Mouse (Mus musculus) CD4-positive, CD25-positive, alpha-beta regulatory T cell, adult 4 months (primary cell): ENCODE data around the gene Hdac4. TPM values are rescaled to one million over a fixed set of nuclear protein-coding genes. Genes with fewer than 3 reads are reported as not detected.
A peak's percentile ranks its signal among the peaks of the same experiment; 100 is the strongest.

Experiments used
- ATAC-seq: one replicate; pipeline ENCODE4 v1.8.0; 2017
- polyA plus RNA-seq, 2 experiments: library from polyadenylated mRNA; unstranded; fragments of 100-300 nt; shearing (Covaris generic); gene quantifications; one replicate each; pipeline ENCODE4 v1.2.1; 2017

Gene Hdac4
- polyA plus RNA-seq, 2 experiments from 2014 or later: 61.6 to 72.5 TPM

DNA sequence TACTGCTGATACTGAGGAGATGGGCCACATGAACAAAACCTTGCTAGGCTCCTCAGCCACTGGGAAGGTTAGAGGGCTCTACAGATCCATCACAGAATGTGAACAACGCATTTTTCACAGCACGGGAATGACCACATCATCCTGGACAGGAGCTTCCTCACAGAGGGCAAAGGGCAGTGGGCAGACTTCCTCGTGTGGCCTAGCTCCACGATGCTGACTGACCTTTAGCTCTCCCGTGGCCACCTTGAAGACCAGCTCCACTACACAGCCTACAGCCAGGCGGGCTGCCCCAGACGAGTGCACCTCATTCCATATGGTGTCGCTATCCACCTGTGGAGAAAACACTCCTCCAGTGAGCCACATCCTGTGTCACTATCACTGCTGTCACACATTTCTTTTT, 234.3 kb downstream of the Hdac4 start:
- no peak for ATAC-seq

DNA sequence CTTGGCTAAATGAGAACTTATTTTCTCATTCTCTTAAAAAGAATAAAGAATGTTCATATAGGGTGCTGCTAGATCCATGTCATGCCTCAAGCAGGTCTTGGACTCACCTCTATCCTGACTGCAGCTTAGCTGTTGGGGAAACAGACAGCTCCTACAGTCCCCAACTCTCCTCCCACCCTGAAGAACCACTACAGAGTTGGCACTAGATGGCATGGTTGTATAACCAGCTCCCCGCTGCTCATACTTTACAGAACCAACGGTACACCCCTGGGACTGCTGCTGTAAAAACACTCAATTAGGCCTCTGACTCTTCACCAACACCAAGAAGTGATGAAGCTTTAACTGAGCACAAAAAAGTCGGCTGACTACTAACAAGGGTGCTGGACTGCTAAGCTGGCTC, 235.6 kb downstream of the Hdac4 start:
- ATAC-seq: no peak

DNA sequence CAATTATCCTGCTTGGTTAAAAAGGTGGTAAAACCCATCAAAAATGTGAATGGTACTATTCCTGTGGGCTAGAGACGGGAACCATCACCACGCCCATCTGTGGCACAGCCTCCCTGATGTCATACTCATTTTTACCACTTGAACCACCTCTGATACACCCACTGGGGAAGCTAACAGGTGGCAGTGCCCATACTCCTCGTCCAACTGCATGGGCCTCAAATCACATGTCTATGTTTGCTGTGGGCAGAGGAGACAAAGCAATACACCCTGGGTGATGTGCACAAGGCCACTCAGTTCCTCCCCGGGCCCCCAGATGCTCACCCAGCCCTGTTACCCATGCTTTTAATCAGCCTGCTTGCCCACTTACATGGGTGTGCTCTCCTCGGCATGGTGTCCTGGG, 236.5 kb downstream of the Hdac4 start:
- ATAC-seq: no peak

DNA sequence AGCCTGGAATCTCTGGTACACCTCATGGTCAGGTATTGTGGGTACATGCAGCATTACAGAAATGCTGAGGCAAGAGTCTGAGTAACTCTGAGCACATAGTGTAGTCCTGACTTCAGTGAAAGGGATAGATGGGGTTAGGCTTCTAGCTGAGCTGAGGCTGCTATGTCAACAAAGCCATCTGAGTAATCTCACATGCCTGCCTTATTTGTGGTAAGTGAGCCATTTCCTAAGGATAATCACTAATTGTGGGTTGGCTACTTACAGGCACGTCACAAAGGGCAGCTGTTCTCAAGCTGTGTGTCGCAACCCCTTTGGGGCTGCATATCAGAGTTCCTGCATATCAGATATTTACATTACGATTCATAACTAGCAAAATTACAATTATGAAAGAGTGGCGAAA, 239.3 kb downstream of the Hdac4 start:
- no peak for ATAC-seq

DNA sequence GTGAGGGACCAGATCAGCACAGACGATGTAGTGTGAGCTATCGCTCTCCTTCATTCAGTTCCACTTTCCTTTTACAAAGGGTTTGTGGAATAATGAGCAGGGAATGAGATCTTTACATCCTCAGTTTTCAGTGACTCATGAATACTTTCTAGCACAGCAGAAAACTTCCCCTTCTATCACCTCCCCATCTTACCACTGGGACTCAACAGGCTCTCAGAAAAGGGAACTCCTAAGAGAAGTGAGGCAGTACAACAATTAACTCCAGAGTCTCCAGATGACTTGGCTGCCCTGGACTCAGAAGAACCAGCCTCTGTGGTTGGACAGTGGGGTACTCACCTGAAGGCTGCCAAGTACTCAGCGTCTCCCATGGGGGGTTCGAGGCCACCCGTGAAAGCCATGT, 240.5 kb downstream of the Hdac4 start:
- ATAC-seq: no peak

DNA sequence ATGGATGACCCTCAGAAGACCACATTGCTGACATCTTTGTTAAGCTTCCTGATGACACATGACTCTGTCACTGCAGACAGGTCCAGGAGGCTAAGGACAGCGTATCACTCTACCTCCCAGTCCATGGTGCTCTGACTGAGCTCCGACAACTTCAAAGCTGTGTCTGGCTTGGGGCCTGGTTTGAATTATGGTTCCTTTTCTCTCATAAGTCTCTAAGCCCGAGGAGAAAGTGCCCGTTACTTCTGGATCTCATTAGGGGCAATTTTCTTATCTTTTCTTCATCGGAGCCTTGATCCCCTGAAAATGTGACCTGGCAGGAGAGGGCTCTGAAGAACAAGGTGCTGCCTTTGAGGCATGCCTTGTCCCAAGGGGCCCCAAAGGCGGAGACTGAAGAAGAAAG, 242.6 kb downstream of the Hdac4 start:
- ATAC-seq: no peak

DNA sequence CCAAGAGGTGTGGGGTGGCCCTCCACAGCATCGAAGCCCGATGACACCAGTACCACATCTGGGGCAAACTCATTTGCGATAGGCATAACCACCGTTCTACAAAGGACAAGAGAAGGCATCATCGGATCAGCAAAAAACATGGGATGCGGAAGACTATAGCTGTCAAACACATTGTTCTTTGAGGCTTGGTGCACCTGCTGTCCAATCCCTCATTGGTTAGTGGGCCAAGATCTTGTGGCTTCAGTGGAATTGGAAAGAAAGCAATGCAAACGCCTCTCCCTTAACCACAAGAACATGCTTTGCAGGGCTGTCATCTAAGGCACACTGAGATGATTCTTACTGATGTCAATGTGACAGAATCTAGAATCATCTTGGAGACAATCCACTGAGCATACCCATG, 248.1 kb downstream of the Hdac4 start:
- ATAC-seq: no peak

DNA sequence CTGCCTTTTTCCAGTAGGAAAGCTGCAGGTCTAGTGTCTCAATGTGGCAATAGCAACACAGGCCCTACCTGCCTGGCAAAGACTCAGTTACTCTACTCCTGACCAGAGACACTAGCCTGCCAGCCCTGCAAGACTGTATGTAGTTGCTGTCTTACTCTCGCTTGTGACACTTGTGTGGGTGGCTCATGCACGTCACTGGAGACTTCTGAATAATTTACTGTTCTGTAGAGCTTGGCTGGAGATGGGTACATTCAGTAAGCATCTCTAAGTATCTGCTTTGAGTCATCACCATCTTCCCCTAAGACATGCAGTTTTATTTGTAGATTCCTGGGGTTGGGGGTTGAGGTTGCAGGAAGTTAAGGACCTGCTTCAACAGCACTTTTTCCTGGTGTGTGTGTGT, 252.9 kb downstream of the Hdac4 start:
- peak; percentile 77 for ATAC-seq

DNA sequence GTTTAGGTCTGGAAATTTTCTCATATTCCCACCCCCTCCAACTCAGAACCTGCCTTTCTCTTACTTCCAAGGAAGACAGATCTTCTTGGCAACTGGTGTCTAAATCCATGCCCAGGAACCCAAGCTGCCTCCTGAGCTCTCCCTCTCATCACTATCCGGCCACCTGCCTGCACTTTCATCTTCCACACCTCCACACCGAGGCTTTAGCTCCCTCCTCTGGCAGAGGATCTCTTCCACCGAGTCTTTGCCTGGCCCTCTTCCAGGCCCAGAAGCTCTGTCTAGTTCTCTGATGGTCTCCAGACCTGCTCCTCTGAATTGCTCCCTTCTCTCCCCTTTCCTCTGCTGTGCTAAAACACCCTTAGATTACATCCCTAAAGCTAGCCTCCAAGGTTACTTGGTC, 253.5 kb downstream of the Hdac4 start:
- ATAC-seq: no peak

DNA sequence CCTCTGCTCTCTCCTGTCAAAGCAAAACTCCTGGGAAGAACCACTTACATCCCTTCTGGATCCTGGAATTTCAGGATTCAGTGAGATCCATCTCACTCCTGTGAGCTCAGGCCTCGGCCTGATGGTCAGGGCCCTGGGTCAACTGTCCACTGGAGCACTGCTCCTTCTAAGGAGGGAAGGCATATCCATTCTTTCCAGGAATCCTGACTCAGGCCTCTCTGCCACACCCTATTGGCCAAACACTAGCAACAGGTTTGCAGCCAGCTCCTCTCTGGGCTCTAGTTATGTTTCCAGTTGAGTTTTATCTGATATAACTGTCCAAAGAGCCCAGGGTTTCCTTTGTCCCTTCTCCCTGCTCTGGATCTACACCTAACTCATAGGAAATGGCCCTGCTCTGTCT, 254.4 kb downstream of the Hdac4 start:
- ATAC-seq: no peak

DNA sequence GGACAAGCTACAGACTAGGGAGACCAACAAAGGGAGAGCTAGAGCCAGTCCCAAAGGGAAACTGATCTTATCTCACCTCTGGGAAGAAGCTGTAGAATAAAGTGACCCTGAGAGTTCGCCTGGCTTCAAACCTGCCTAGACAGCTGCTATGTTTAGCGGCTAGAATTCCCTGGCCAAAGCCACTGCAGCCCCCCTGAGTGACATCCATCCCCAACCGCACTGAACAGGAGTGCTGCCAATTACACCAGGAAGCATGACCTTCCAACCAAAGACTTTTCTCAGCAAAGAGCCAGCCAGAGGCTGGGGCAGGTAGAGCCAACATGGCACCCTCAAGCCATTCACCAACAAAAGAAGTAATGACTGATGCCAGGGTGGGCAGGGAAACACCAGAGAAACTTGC, 260.3 kb downstream of the Hdac4 start:
- ATAC-seq: no peak

DNA sequence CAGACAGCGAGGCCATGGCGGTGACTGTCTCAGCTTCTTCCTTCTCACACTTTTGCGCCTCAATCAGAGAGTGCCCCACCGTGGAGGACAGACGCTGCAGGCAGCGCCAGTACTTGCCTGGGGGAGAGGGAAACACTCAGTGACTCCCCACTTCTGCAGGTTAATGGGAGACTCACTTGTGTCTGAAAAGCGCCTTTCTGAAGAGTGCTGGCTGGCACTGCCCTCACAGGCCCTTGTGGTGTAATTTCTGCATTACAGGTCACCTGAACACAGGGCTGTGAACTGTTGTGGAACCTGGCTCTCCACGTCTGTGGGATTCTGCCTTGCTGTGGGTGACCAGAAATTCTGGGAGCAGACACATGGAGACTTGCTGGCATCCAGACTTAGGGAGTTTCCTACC, 261.8 kb downstream of the Hdac4 start:
- no peak for ATAC-seq

DNA sequence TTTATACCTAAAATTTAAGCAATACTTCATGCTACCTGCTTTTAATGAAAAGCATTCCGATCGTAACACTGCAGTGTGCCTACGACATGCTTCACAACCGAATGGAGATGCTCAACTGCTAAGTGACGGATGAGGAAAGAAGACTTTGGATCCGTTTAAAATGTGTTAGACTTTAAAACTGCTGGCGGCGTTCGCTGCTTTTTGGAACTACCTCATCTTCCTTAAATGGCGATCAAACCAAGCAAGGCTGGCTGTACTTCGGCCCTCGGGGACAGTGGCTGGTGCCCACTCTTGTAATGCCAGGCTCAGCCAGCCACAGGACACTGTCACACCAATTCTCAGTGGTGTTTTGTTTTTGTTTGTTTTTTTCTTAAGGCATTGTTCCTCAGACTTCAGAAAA, 263.3 kb downstream of the Hdac4 start:
- no peak for ATAC-seq

DNA sequence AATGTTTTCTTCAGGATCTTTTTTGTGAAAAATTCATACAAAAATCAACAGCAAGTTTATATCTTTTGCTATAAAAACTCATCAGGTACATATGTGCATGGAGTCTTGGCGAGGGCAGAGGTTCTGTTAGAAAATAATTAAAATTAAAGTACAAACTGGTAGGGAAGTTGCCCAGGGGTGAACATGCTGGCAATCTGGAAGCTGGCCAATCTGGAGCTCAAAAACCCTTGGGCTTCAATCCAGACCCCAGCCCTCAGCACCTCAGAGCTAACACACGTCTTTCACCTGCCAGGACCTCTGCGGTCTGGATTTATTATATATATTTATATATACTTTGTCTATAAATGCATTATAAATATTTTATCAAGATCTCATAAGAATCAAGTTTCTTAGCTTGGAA, 263.7 kb downstream of the Hdac4 start:
- no peak for ATAC-seq

DNA sequence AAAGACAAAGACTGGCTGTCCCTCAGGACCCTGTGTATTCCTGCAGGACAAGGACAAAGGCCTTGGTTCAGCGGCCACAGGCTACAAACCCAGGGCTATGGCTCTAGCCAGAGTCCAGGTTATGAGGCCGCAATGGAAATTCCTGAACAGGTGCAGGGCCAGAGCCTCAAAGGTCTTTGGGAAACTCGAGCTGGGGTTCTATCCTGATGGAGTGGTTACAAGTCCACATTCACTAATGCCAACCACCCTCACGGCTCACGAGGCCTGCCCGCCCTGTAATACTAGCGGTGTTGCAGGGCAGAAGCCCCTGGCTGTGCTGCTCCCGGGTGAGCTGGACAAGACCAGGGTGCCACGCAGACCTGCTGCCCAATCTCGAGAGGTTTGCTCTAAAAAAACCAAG, 264.3 kb downstream of the Hdac4 start:
- ATAC-seq: no peak

DNA sequence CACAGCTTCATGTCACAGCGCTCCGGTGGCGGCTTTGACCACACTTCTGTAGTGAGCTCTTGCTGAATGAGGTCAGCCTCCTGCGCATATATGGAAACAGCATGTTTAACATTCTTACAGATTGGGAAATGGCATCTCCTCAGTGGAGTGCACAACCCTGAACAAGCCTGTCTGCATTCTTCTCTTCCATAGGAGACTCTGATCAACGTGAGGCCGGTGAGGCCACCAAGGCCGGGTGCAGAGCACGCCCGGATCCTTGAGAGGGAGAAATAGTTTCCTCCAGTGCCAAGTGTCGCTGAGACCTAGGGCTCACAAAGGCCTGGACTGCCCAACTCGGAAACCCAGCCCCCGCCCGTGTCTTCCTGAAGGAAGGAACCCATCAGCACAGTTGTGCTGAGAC, 266.4 kb downstream of the Hdac4 start:
- ATAC-seq: no peak

DNA sequence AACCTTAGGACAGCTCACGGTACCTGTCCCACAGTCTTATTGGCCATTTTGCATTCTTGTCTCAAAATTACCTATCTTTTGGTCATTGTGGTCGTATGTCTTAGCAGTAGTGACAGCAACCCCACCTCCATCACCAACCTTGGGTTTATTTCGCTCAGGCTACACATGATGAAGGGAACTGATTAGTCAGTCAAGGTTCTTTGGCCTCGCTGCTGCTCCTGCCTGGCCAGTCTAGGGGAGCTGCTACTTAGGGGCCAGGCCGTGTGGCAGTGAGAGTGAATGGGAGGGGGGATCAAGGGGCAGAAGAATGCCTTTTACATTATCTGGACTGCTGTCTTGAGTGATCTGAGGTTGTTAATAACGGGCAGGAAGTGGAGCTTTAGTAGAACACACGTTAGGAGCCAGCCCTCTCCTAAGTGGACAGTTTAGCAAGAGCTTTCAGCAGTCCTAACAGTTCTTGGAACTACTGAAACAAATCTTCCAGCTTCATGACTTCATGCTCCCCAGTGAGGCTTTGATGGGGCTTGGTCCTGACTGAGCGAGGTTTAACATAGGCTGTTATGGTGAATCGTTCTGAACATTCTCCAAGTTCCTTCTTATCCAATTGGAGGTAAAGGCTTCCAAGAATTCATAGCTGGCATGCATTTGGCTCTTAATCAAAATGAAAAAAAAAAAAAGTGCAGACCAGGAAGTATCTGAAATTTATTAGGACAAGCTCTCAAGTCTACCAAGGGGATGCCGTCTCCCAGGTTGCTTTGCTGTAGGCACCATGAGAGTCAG, 267.8 kb downstream of the Hdac4 start:
- no peak for ATAC-seq

DNA sequence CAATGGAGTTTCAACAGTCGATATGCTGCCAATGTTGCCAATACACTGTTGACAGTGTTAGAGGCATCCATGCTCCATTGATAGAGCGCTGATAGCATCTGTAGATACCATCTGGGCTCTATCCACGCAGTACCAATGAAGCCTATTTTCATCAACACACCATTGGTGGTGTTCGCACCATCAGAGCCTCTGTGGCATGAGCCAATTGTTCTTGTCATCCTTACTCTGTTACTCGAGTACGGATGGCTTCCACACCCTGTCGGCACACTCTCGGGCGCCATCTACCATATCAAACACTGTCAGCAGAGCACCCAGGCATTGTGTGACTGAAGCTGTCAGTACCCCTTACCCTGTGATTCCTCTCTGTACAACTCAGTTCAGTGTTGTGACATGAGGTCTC, 271.9 kb downstream of the Hdac4 start:
- no peak for ATAC-seq

DNA sequence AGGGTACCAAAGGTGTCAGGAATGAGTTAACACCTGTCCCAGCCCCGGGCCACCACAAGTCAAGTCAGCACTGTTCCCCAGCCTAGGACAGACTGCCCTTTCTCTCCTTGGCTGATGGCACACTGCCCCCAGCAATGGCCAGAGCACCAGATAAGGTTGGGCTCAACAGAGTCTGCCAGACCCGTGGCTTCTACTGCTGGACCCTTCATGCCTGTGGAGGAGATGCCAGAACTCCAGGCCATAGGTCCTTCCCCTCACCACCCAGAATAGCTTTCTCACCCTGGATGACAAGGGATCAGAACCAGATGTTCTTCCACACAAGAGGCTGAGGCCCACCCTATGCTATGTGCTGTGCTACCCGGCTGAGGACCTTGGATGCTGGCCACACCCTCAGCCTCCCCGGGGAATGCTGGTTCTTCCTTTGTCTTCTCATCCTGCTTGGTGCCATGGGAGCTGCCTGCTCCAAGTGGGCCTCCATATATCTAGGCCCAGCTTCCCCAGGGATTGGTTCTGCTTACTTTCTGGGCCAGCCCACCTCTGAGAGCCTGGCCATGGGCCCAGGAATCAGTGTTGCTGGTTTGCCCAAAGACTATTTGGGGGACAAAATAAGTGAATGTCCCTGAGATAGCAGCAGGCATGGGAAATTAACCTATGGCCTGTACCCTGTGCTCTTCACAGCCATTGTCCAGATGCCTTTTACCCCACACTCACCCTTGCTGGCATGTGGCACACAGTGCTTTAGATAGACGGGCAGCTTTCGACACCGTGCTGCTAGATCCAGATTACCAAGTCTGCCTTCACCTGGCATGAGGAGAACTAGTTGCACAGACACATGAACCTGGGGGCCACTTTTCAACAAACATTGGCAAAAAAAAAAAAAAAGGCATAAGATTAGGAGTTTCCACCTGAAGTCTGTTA, 273.0 kb downstream of the Hdac4 start:
- ATAC-seq: no peak

DNA sequence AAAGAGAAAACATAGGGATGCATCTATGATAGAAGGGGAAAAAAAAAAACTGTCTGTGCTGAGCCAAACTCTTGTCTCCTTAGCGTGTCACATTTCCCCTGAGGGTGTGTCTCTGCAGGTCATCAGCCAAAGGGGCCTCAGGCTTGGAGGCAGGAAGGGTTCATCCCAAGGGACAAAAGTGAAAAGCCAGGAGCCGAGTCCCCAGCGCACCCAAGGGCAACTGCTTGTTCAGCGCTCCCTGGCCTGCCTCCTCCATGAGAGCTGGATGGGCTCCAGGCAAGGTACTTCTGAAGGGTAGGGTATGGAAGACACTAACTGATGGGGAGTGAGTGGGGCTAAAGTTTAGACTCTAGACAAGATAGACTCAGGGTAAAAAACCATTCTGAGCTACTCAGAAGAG, 273.8 kb downstream of the Hdac4 start:
- ATAC-seq: no peak

DNA sequence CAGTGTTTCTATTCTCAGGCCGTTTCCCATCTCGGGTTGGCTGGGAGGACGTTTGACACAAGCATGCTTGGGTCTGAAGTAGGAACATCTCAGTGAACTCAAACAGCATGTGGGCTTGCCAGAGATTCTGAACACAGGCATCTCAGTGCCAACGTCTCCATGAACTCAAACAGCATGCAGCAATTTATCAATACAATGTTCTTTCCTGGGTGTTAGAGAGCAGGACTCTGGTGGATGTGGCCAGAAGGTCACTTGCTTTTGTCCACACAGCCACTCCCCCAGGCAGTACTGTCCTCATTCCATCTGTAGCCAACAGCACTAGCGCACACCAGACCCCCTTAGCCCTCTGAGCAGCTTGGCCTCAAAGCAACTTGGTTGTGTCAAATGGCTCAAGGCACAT, 274.2 kb downstream of the Hdac4 start:
- ATAC-seq: no peak

DNA sequence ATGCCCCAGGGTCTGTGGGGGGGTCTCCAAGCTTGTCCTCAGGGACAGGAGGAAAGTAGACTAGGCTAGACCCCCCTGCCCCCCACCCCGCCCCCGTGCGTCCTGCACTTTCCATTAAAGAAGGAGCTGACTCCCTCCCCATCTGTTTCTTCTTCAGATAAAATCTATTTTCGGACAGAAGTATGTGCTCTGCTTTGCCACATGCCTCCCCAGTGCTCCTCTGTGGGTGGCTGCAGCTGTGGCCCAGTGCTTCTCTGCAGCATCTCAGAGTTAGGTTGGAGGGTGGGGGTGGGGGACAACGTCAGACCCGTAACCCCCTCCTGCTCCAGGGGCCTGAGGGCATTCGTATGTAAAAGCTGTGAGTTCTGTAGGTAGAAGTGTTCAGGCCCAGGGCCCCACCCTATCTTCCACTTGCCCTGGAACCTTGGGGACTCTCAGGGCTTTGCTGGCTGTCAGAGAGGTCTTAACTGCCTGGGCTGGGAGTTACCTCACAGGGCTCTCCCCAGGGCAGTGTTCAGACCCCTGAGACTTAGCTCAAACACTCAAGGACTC, 275.4 kb downstream of the Hdac4 start:
- no peak for ATAC-seq

DNA sequence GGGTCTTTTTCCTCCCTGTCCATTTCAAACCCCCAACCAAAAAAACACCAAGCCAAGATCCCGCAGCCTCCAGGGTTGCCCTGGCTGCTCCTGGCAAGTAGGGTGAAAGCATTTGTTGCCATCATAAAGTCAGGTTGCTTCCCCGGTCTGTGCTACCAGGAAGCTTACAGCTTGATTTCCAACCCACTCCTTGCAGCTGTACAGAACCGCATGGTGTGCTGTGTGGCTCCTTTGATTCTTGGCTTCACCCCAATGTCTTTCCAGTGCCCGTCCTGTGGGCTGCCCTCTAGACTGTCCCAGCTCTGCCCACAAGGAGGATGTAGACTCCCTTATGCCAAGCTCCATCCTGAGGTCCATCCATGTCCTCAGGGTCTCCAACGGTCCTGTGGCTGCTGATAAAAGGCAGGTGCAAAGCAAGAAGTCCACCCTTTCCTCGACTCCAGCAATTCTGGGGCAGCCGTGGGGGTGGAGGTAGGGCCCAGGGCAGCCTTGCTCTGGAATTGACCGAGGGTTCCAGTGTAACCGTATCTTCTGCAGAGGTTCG, 277.2 kb downstream of the Hdac4 start:
- ATAC-seq: no peak

DNA sequence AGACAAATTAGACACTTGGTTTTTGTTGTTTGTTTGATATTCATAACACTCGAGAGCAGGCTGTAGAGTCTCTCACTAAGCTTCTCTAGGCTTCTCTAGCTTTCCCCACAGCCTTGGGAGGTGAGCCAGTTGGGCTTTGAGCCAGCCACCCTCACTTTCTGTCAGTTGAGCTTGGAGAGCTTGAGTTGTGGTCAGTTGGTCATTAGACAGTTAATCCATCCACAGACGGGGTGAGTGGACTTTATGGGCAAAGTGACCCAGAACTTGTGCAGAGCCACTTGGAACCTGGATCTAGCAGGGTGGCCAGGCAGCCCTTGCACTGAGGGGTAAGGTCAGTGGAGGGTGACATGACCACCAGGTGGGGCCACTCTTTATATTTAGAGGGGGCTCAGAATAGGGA, 277.9 kb downstream of the Hdac4 start:
- no peak for ATAC-seq
